Mouse (Mus musculus): Measurements from ENCODE around the gene Arvcf. TPM values are rescaled to one million over a fixed set of nuclear protein-coding genes. Genes with fewer than 3 reads are reported as not detected.

Arvcf gene
- polyA plus RNA-seq, 1 experiment, result 34.7 TPM

- no peak overlapping the region for H3K27ac ChIP-seq (ENCODE audit: insufficient read depth, low read length)
- no peaks in the 10 kb centered on the region for H3K27me3 ChIP-seq (ENCODE audit: control insufficient read depth, insufficient read depth, low read length)
- TF ChIP-seq POLR2A (IDR thresholded peaks at IDR 0.05; ENCODE audit: borderline replicate concordance, insufficient read depth, low read length) (no peak), CTCF (IDR thresholded peaks at IDR 0.05; ENCODE audit: borderline replicate concordance, insufficient read depth, low read depth, low read length) (no peak)
- DNase-seq, result no peak
- no peak overlapping the region for H3K4me3 ChIP-seq (replicated peaks; ENCODE audit: insufficient read depth, low read depth, low read length)
- 79% methylated on average over 8 of the region's 8 CpGs for WGBS
- peaks cover 6% of the 10 kb centered on the region; the same call in 1 of the 2 replicates for H3K4me1 ChIP-seq (ENCODE audit: control insufficient read depth, insufficient read depth, low read length)
These were observed 82.7 kb downstream of the Arvcf start for GRCm38 (mm10) chr16:18430641-18431212.

DNA sequence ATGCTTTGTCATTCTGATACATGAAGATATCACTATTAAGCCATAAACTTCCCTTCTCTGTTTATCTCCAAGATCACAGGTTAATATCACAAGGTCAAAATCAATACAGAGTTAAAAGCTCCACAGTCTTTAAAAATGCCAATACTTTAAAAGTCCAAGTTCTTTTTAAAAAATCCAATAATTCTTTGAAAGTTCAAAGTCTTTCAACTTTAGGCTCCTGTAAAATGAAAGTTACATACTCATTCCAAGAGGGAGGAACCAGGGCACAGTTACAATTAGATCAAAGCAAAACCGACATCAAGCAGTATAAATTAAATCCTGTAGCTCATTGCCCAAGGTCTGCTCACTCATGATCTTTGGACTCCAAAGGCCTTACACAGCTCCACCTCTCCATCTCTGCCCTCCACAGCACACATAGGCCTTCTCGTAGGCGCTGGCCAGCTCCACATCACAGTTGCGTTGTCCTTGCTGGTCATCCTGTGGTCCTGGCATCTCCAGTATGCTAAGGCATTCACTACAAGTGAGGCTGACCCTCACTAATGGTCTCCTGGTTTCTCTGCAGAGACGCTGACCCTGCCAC lies 85.4 kb downstream of the Arvcf start:
- no peak for DNase-seq
- Histone ChIP-seq H3K27ac (ENCODE audit: insufficient read depth, low read length) (no peak overlapping the region), H3K27me3 (ENCODE audit: control insufficient read depth, insufficient read depth, low read length) (no peaks in the 10 kb centered on the region), H3K4me3 (replicated peaks; ENCODE audit: insufficient read depth, low read depth, low read length) (no peak overlapping the region), H3K4me1 (ENCODE audit: control insufficient read depth, insufficient read depth, low read length) (no peaks in the 10 kb centered on the region)
- 93% methylated on average over 5 of the region's 5 CpGs for WGBS
- TF ChIP-seq POLR2A (IDR thresholded peaks at IDR 0.05; ENCODE audit: borderline replicate concordance, insufficient read depth, low read length) (no peak), CTCF (IDR thresholded peaks at IDR 0.05; ENCODE audit: borderline replicate concordance, insufficient read depth, low read depth, low read length) (no peak)

DNA sequence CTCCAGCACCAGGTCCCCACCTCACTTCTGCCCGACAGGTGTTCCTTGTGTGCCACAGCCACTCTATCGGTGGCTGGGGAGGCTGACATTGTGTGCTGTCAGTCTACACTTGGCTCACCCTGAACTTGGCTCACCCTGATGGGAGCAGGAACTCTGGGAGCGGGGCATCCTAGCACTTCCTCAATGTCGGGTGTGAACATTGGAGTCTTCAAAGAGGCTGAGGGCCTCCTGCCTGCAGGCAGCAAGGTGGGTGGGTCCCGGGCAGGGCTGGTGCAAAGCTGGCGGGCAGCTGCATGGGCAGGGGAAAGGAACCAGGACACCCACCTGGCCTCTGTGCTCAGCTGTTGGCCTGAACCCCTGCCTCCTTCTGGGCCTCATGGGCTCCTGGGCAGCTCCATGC lies 88.1 kb downstream of the Arvcf start:
- H3K27ac ChIP-seq (ENCODE audit: insufficient read depth, low read length), result no peak overlapping the region
- 86% methylated on average over 6 of the region's 6 CpGs for WGBS
- TF ChIP-seq POLR2A (IDR thresholded peaks at IDR 0.05; ENCODE audit: borderline replicate concordance, insufficient read depth, low read length), result no peak
- H3K4me1 ChIP-seq (ENCODE audit: control insufficient read depth, insufficient read depth, low read length), result no peaks in the 10 kb centered on the region
- no peaks in the 10 kb centered on the region for H3K27me3 ChIP-seq (ENCODE audit: control insufficient read depth, insufficient read depth, low read length)
- DNase-seq, result no peak
- no peak overlapping the region for H3K4me3 ChIP-seq (replicated peaks; ENCODE audit: insufficient read depth, low read depth, low read length)

GRCm38 (mm10) chr16:18443385-18443841 lies 95.4 kb downstream of the Arvcf start:
- Histone ChIP-seq H3K4me3 (replicated peaks; ENCODE audit: insufficient read depth, low read depth, low read length) (no peak overlapping the region), H3K27me3 (ENCODE audit: control insufficient read depth, insufficient read depth, low read length) (no peaks in the 10 kb centered on the region), H3K27ac (ENCODE audit: insufficient read depth, low read length) (no peak overlapping the region), H3K4me1 (ENCODE audit: control insufficient read depth, insufficient read depth, low read length) (no peaks in the 10 kb centered on the region)
- peak; percentile 87 to 97 for DNase-seq
- 15% methylated on average over 8 of the region's 8 CpGs for WGBS
- TF ChIP-seq CTCF (IDR thresholded peaks at IDR 0.05; ENCODE audit: borderline replicate concordance, insufficient read depth, low read depth, low read length) (peak; percentile 100), POLR2A (IDR thresholded peaks at IDR 0.05; ENCODE audit: borderline replicate concordance, insufficient read depth, low read length) (no peak)

- DNase-seq, result no peak
- H3K4me3 ChIP-seq (replicated peaks; ENCODE audit: insufficient read depth, low read depth, low read length), result no peak overlapping the region
These were observed 99.3 kb downstream of the Arvcf start for GRCm38 (mm10) chr16:18447243-18447642.

DNA sequence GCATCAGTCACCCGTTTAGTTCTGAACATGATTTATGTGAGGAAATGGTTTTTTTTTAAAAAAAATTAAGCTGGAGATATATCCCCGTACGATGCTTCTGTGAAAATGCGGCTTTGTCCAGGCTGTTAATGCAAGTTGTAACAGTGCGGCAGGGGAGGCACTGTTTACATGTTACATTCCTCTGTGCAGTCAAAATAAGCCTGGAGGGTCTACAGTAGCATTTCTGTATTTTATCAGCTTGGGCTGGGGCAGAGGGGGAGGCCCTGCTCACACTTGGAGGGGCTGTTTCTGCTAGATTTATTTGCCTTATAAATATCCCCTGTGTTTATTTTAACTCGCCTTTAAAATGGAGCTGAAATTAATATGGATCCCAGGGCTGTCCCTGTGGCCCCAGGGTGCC lies 100.1 kb downstream of the Arvcf start:
- H3K4me3 ChIP-seq (replicated peaks; ENCODE audit: insufficient read depth, low read depth, low read length), result no peak overlapping the region
- H3K27ac ChIP-seq (ENCODE audit: insufficient read depth, low read length), result no peak overlapping the region
- H3K27me3 ChIP-seq (ENCODE audit: control insufficient read depth, insufficient read depth, low read length), result no peaks in the 10 kb centered on the region
- DNase-seq, result no peak
- TF ChIP-seq POLR2A (IDR thresholded peaks at IDR 0.05; ENCODE audit: borderline replicate concordance, insufficient read depth, low read length) (no peak), CTCF (IDR thresholded peaks at IDR 0.05; ENCODE audit: borderline replicate concordance, insufficient read depth, low read depth, low read length) (no peak)
- 96% methylated on average over 6 of the region's 6 CpGs for WGBS
- H3K4me1 ChIP-seq (ENCODE audit: control insufficient read depth, insufficient read depth, low read length), result peaks cover 24% of the 10 kb centered on the region

More at GRCm38 (mm10) chr16:18447243-18447642, 99.3 kb downstream of the Arvcf start:
- H3K27ac ChIP-seq (ENCODE audit: insufficient read depth, low read length), result no peak overlapping the region
- H3K27me3 ChIP-seq (ENCODE audit: control insufficient read depth, insufficient read depth, low read length), result no peaks in the 10 kb centered on the region
- no peak for TF ChIP-seq POLR2A (IDR thresholded peaks at IDR 0.05; ENCODE audit: borderline replicate concordance, insufficient read depth, low read length)
- TF ChIP-seq CTCF (IDR thresholded peaks at IDR 0.05; ENCODE audit: borderline replicate concordance, insufficient read depth, low read depth, low read length), result no peak
- H3K4me1 ChIP-seq (ENCODE audit: control insufficient read depth, insufficient read depth, low read length), result peaks cover 16% of the 10 kb centered on the region

DNA sequence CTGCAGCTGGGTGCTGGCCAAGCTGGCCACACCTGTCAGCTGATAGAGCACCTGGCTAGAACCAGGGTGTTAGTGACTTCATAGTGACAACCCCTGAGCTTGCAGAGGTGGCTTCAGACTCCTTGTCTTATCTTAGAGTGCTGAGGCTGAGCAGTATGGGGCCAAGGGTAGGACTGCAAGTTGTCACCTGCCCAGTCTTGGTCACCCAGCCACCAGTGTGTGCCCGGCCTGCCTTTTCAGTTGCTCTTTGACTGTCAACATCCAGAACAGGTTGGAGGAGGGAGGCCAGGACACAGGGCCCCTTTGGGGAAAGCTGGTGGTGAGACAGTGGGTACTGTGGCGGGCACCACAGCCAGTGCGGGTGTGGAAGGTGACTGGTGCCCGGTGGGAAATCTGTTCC lies 101.0 kb downstream of the Arvcf start:
- Histone ChIP-seq H3K27me3 (ENCODE audit: control insufficient read depth, insufficient read depth, low read length) (no peaks in the 10 kb centered on the region), H3K27ac (ENCODE audit: insufficient read depth, low read length) (no peak overlapping the region), H3K4me1 (ENCODE audit: control insufficient read depth, insufficient read depth, low read length) (peaks cover 33% of the 10 kb centered on the region), H3K4me3 (replicated peaks; ENCODE audit: insufficient read depth, low read depth, low read length) (no peak overlapping the region)
- 100% methylated on average over 4 of the region's 4 CpGs for WGBS
- DNase-seq, result no peak
- no peak for TF ChIP-seq CTCF (IDR thresholded peaks at IDR 0.05; ENCODE audit: borderline replicate concordance, insufficient read depth, low read depth, low read length)

GRCm38 (mm10) chr16:18451486-18452181 lies 103.7 kb downstream of the Arvcf start:
- no peak for TF ChIP-seq POLR2A (IDR thresholded peaks at IDR 0.05; ENCODE audit: borderline replicate concordance, insufficient read depth, low read length)
- H3K4me3 ChIP-seq (replicated peaks; ENCODE audit: insufficient read depth, low read depth, low read length), result no peak overlapping the region
- peaks cover 33% of the 10 kb centered on the region for H3K4me1 ChIP-seq (ENCODE audit: control insufficient read depth, insufficient read depth, low read length)
- 0 out of 2 replicates have a peak overlapping the region, but pooled peaks have one; percentile 8 for H3K27ac ChIP-seq (ENCODE audit: insufficient read depth, low read length)
- no peaks in the 10 kb centered on the region for H3K27me3 ChIP-seq (ENCODE audit: control insufficient read depth, insufficient read depth, low read length)
- peak; percentile 69 to 71 for DNase-seq
- 27% methylated on average over 9 of the region's 9 CpGs for WGBS
